Mouse (Mus musculus) urinary bladder, postnatal 36 days (tissue): ENCODE measurements at regions not wholly inside any gene's neighbourhood (a gene's known extent, or its start where the extent isn't known, plus 50 kb on each side); places are given as distances from the start of the nearest gene placed in this dataset.

ENCODE experiments used
- DNase-seq, 2 experiments: peaks; one replicate each; pipeline ENCODE4 v3.0.0; 2022; ENCODE audit warnings: low spot score in 2 of 2, mixed read lengths in 1 of 2

GRCm38 (mm10) chr13:102579638-102580037 is 113.7 kb upstream of the Cd180 start:
- no peak for DNase-seq

GRCm38 (mm10) chr13:102583984-102584645 is 109.2 kb upstream of the Cd180 start:
- DNase-seq, result no peak

- DNase-seq, result peak in 1 of 2 experiments; percentile 57
Observed at GRCm38 (mm10) chr13:102586215-102586614, 107.1 kb upstream of the Cd180 start.

- DNase-seq, result no peak
Observed at GRCm38 (mm10) chr13:102589680-102590435, 103.5 kb upstream of the Cd180 start.

- no peak for DNase-seq
Observed at GRCm38 (mm10) chr13:102591803-102592537, 101.4 kb upstream of the Cd180 start.

- peak in 1 of 2 experiments; percentile 85 for DNase-seq
Observed at GRCm38 (mm10) chr13:102593405-102594200, 99.8 kb upstream of the Cd180 start.

GRCm38 (mm10) chr13:102594201-102594600 is 99.2 kb upstream of the Cd180 start:
- DNase-seq, result no peak

GRCm38 (mm10) chr13:102595602-102596001 is 97.8 kb upstream of the Cd180 start:
- no peak for DNase-seq

- no peak for DNase-seq
Observed at GRCm38 (mm10) chr13:102596101-102596500, 97.3 kb upstream of the Cd180 start.

- no peak for DNase-seq
Observed at GRCm38 (mm10) chr13:102598181-102598580, 95.2 kb upstream of the Cd180 start.

GRCm38 (mm10) chr13:102599602-102600001 is 93.8 kb upstream of the Cd180 start:
- DNase-seq, result no peak

GRCm38 (mm10) chr13:102600026-102600425 is 93.3 kb upstream of the Cd180 start:
- DNase-seq, result no peak

GRCm38 (mm10) chr13:102624461-102624860 is 68.9 kb upstream of the Cd180 start:
- DNase-seq, result no peak

- peak; percentile 28 to 71 for DNase-seq
Observed at GRCm38 (mm10) chr13:102625171-102625835, 68.1 kb upstream of the Cd180 start.

GRCm38 (mm10) chr13:102625836-102626340 is 67.5 kb upstream of the Cd180 start:
- no peak for DNase-seq

GRCm38 (mm10) chr13:102627786-102628185 is 65.6 kb upstream of the Cd180 start:
- no peak for DNase-seq

- no peak for DNase-seq
Observed at GRCm38 (mm10) chr13:102629176-102629575, 64.2 kb upstream of the Cd180 start.

GRCm38 (mm10) chr13:102634236-102634957 is 59.0 kb upstream of the Cd180 start:
- no peak for DNase-seq

GRCm38 (mm10) chr13:102636032-102636431 is 57.3 kb upstream of the Cd180 start:
- no peak for DNase-seq

GRCm38 (mm10) chr13:102637059-102637458 is 56.3 kb upstream of the Cd180 start:
- DNase-seq, result no peak
